Mouse (Mus musculus) forebrain, embryonic 16.5 days (tissue): Measurements from ENCODE around the gene Tcf25. TPM values are rescaled to one million over a fixed set of nuclear protein-coding genes. Genes with fewer than 3 reads are reported as not detected.

Source experiments
- ATAC-seq: fragments of 200-750 bp; cut with Nextera tagmentation; 2 replicates; pipeline ENCODE4 v1.8.0; 2017; ENCODE audit warnings: mild to moderate bottlenecking, moderate library complexity
- H3K27ac ChIP-seq: fragments of 300-500 bp; sonication (generic); 2 replicates; pipeline ENCODE4 v1.5.1; 2014; ENCODE audit warnings: low read length, control low read depth
- H3K27me3 ChIP-seq: fragments of 300-500 bp; sonication (generic); replicated peaks from 2 replicates; pipeline ENCODE4 v1.6.1; 2014; ENCODE audit warnings: low read length; ENCODE audit not compliant: control insufficient read depth, insufficient read depth
- H3K36me3 ChIP-seq: fragments of 300-500 bp; sonication (generic); 2 replicates; pipeline ENCODE4 v1.6.1; 2014; ENCODE audit not compliant: control insufficient read depth, insufficient read depth
- H3K4me1 ChIP-seq: fragments of 300-500 bp; sonication (generic); replicated peaks from 2 replicates; pipeline ENCODE4 v1.6.1; 2014; ENCODE audit warnings: low read length; ENCODE audit not compliant: control insufficient read depth, insufficient read depth
- H3K4me2 ChIP-seq: fragments of 300-500 bp; sonication (generic); 2 replicates; pipeline ENCODE4 v1.6.1; 2014; ENCODE audit warnings: mild to moderate bottlenecking, low read length, control low read depth
- H3K4me3 ChIP-seq: fragments of 300-500 bp; sonication (generic); replicated peaks from 2 replicates; pipeline ENCODE4 v1.5.1; 2014; ENCODE audit warnings: mild to moderate bottlenecking, low read length, control low read depth
- H3K9ac ChIP-seq: fragments of 300-500 bp; sonication (generic); replicated peaks from 2 replicates; pipeline ENCODE4 v1.6.1; 2014; ENCODE audit warnings: low read depth, low read length, control low read depth
- H3K9me3 ChIP-seq: fragments of 300-500 bp; sonication (generic); 2 replicates; pipeline ENCODE4 v1.6.1; 2016; ENCODE audit warnings: low read length; ENCODE audit not compliant: control insufficient read depth
- WGBS: fragments of 180-500 bp; shearing (Covaris S2); extraction: QIAGEN DNeasy Blood & Tissue Kit; methylation state at CpG from one replicate; pipeline ENCODE4 v1.1.7; 2014; 5-methylcytosine and 5-hydroxymethylcytosine counted together
- polyA plus RNA-seq: library from polyadenylated mRNA; unstranded; fragments of >200 nt; fragmentation: Nextera tagmentation; extraction: Ambion mirVana; gene quantifications from 2 replicates; pipeline ENCODE4 v1.2.1, GENCODE M21; 2015

Tcf25 gene
- polyA plus RNA-seq, 1 experiment from 2014 or later: 283 TPM

GRCm38 (mm10) chr8:123345856-123346255 is 27.7 kb upstream of the Tcf25 start:
- H3K9me3 ChIP-seq: no peaks in the 10 kb centered on the region
- no peak overlapping the region for H3K27ac ChIP-seq
- no peak for ATAC-seq
- H3K27me3 ChIP-seq: no peaks in the 10 kb centered on the region
- no peak overlapping the region for H3K4me3 ChIP-seq
- no peak overlapping the region for H3K4me2 ChIP-seq
- no peaks in the 10 kb centered on the region for H3K36me3 ChIP-seq
- no peak overlapping the region for H3K9ac ChIP-seq
- H3K4me1 ChIP-seq: peaks cover 4% of the 10 kb centered on the region; the same call in 1 of the 2 replicates
- WGBS: 90% methylated on average over 6 of the region's 6 CpGs

DNA sequence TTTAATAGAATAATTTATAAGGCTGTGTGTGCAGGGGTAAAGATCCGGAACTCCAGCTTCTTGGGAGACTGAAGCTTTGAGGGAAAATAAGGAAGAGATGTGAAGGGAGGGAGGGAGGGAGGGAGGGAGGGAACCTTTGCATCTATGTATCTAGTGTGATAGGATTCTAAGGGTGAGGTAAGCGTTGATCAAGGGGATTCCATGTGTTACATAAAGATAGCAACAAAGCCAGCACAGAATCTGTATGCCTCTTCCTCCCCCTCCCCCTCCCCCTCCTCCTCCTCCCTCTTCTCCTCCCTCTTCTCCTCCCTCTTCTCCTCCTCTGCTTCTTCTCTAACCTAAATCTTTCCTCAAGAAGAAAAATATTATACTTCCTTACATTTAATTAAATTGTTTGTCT is 26.3 kb upstream of the Tcf25 start:
- H3K27me3 ChIP-seq: no peaks in the 10 kb centered on the region
- H3K4me3 ChIP-seq: no peak overlapping the region
- no peak overlapping the region for H3K9ac ChIP-seq
- no peak for ATAC-seq
- no peak overlapping the region for H3K4me2 ChIP-seq
- H3K27ac ChIP-seq: no peak overlapping the region
- no peaks in the 10 kb centered on the region for H3K9me3 ChIP-seq
- no peaks in the 10 kb centered on the region for H3K36me3 ChIP-seq
- peaks cover 4% of the 10 kb centered on the region; the same call in 1 of the 2 replicates for H3K4me1 ChIP-seq
- 81% methylated on average over 2 of the region's 2 CpGs for WGBS

GRCm38 (mm10) chr8:123348237-123348843 is 25.2 kb upstream of the Tcf25 start:
- Histone ChIP-seq H3K27ac (no peak overlapping the region), H3K9me3 (no peaks in the 10 kb centered on the region), H3K27me3 (no peaks in the 10 kb centered on the region), H3K4me3 (no peak overlapping the region), H3K36me3 (no peaks in the 10 kb centered on the region), H3K4me1 (peaks cover 4% of the 10 kb centered on the region; the same call in 1 of the 2 replicates), H3K4me2 (no peak overlapping the region), H3K9ac (no peak overlapping the region)
- peak; percentile 38; the same call in 1 of the 2 replicates for ATAC-seq
- 47% methylated on average over 9 of the region's 9 CpGs for WGBS

DNA sequence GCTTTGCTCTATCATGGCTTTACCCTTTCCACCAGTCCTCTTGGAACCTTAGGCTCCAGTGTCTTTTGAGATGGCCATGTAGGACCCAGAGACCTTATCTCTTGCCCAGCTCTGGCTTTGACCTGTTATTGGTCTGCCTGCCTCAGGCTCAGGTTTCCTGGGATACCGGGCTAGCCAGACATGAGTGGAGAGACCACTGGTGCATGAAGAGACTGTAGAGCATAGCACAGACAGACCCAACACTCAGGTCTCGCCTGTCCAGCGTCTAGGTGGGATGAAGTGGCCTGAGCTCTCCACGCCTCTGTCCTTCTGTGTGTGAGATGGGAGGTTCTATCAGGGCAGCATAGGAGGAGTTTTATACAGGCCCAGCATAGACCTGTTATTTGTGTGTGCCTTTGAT is 24.5 kb upstream of the Tcf25 start:
- Histone ChIP-seq H3K9me3 (no peaks in the 10 kb centered on the region), H3K4me2 (no peak overlapping the region), H3K9ac (no peak overlapping the region), H3K27ac (no peak overlapping the region), H3K27me3 (no peaks in the 10 kb centered on the region), H3K4me3 (no peak overlapping the region), H3K4me1 (no peaks in the 10 kb centered on the region), H3K36me3 (no peaks in the 10 kb centered on the region)
- ATAC-seq: no peak
- 92% methylated on average over 4 of the region's 4 CpGs for WGBS

- no peak overlapping the region for H3K27ac ChIP-seq
- H3K27me3 ChIP-seq: no peaks in the 10 kb centered on the region
- H3K36me3 ChIP-seq: no peaks in the 10 kb centered on the region
- no peak for ATAC-seq
- 83% methylated on average over 12 of the region's 12 CpGs for WGBS
- no peaks in the 10 kb centered on the region for H3K9me3 ChIP-seq
- H3K4me2 ChIP-seq: no peak overlapping the region
- no peaks in the 10 kb centered on the region for H3K4me1 ChIP-seq
- H3K9ac ChIP-seq: no peak overlapping the region
- no peak overlapping the region for H3K4me3 ChIP-seq
Measured at GRCm38 (mm10) chr8:123352118-123352517, 21.4 kb upstream of the Tcf25 start.

- H3K4me2 ChIP-seq: no peak overlapping the region
- no peak for ATAC-seq
- no peak overlapping the region for H3K4me3 ChIP-seq
- H3K27ac ChIP-seq: no peak overlapping the region
- no peaks in the 10 kb centered on the region for H3K4me1 ChIP-seq
- H3K36me3 ChIP-seq: no peaks in the 10 kb centered on the region
- H3K27me3 ChIP-seq: no peaks in the 10 kb centered on the region
- H3K9ac ChIP-seq: no peak overlapping the region
- H3K9me3 ChIP-seq: no peaks in the 10 kb centered on the region
- 55% methylated on average over 13 of the region's 13 CpGs for WGBS
Measured at GRCm38 (mm10) chr8:123352786-123353185, 20.8 kb upstream of the Tcf25 start.

- no peaks in the 10 kb centered on the region for H3K9me3 ChIP-seq
- H3K27ac ChIP-seq: no peak overlapping the region
- no peaks in the 10 kb centered on the region for H3K4me1 ChIP-seq
- ATAC-seq: no peak
- no peak overlapping the region for H3K4me3 ChIP-seq
- no peaks in the 10 kb centered on the region for H3K27me3 ChIP-seq
- 52% methylated on average over 11 of the region's 11 CpGs for WGBS
- H3K4me2 ChIP-seq: no peak overlapping the region
- no peaks in the 10 kb centered on the region for H3K36me3 ChIP-seq
- no peak overlapping the region for H3K9ac ChIP-seq
Measured at GRCm38 (mm10) chr8:123353216-123353615, 20.3 kb upstream of the Tcf25 start.

- Histone ChIP-seq H3K9me3 (no peaks in the 10 kb centered on the region), H3K4me1 (no peaks in the 10 kb centered on the region; the same call in 1 of the 2 replicates), H3K27ac (peak overlapping the region; percentile 45; the same call in 1 of the 2 replicates), H3K4me2 (no peak overlapping the region), H3K4me3 (no peak overlapping the region), H3K36me3 (peaks cover 4% of the 10 kb centered on the region), H3K27me3 (no peaks in the 10 kb centered on the region), H3K9ac (0 out of 2 replicates have a peak overlapping the region, but pooled peaks have one; percentile 45)
- peak; percentile 76 for ATAC-seq
- WGBS: 34% methylated on average over 12 of the region's 12 CpGs
Measured at GRCm38 (mm10) chr8:123361082-123361739, 12.3 kb upstream of the Tcf25 start.

GRCm38 (mm10) chr8:123374239-123374578 is 656 bp downstream of the Tcf25 start:
- Histone ChIP-seq H3K4me1 (peaks cover 18% of the 10 kb centered on the region), H3K9ac (peak overlapping the region; percentile 81), H3K4me3 (peak overlapping the region; percentile 63), H3K27ac (peak overlapping the region; percentile 92), H3K9me3 (no peaks in the 10 kb centered on the region), H3K4me2 (peak overlapping the region; percentile 88), H3K27me3 (no peaks in the 10 kb centered on the region), H3K36me3 (peaks cover under 1% of the 10 kb centered on the region; the same call in 1 of the 2 replicates)
- WGBS: under 1% methylated on average over 20 of the region's 20 CpGs
- ATAC-seq: peak; percentile 64
